Mouse (Mus musculus) ES-E14 (cell line): ENCODE measurements at regions not wholly inside any gene's neighbourhood (a gene's known extent, or its start where the extent isn't known, plus 50 kb on each side); places are given as distances from the start of the nearest gene placed in this dataset.

ENCODE experiments used
- CHD2 ChIP-seq: IDR thresholded peaks from 2 replicates; pipeline ENCODE4 v1.6.1; 2014; ENCODE audit warnings: mild to moderate bottlenecking, low read depth, low read length, inconsistent platforms
- HCFC1 ChIP-seq: IDR thresholded peaks from 2 replicates; pipeline ENCODE4 v1.6.1; 2012; ENCODE audit warnings: low read length, inconsistent platforms, borderline replicate concordance; ENCODE audit not compliant: insufficient read depth
- MAFK ChIP-seq: IDR thresholded peaks from 2 replicates; pipeline ENCODE4 v1.6.1; 2014; ENCODE audit warnings: mild to moderate bottlenecking, low read depth, low read length, inconsistent platforms; ENCODE audit not compliant: insufficient read depth
- ZC3H11A ChIP-seq: IDR thresholded peaks from 2 replicates; pipeline ENCODE4 v1.6.1; 2012; ENCODE audit warnings: low read depth, mild to moderate bottlenecking, inconsistent platforms, low read length, borderline replicate concordance
- ZNF384 ChIP-seq: IDR thresholded peaks from 2 replicates; pipeline ENCODE4 v1.6.1; 2012; ENCODE audit warnings: low read depth, low read length, inconsistent platforms

DNA sequence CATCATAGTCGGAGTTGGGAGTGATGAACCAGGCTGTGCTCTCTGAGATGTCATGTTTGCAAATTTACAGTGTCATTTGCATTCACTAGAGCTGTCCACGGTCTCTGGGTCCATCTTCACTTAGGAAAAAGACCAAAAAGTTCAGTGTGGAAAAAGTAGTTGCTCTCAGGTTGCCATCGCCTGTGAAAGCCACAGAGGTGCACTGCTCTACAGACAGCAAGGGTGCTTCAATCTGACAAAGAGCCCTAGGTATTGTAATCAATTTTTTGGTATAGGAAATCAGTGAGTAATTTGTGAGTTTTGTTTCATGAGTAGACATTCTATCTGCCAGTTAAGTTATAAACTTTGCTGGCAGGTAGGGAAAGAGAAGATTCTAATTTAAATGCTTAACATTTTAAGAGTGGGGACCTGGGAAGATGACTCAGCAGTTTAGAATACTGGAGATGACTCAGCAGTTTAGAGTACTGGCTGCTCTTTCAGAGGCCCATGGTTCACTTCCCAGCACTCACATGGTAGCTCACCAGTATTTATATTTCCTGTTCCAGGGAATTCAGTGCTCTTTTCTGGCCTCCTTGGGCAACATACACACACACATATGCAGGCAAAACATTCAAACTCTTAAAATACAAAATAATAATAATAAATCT is 103.0 kb upstream of the Ttc29 start:
- no peak for TF ChIP-seq HCFC1
- no peak for TF ChIP-seq ZC3H11A
- peak; percentile 100 for TF ChIP-seq MAFK
- no peak for TF ChIP-seq ZNF384
- TF ChIP-seq CHD2: no peak
